Mouse (Mus musculus) liver, embryonic 12.5 days (tissue): Measurements from ENCODE around the gene Gp5. TPM values are rescaled to one million over a fixed set of nuclear protein-coding genes. Genes with fewer than 3 reads are reported as not detected.

ENCODE experiments used
- ATAC-seq: fragments of 200-750 bp; cut with Nextera tagmentation; 2 replicates; pipeline ENCODE4 v1.8.0; 2017; ENCODE audit warnings: moderate number of reproducible peaks, mild to moderate bottlenecking, moderate library complexity
- H3K27ac ChIP-seq: fragments of 300-500 bp; sonication (generic); 2 replicates; pipeline ENCODE4 v1.5.1; 2016; ENCODE audit warnings: mild to moderate bottlenecking
- H3K27me3 ChIP-seq: fragments of 300-500 bp; sonication (generic); replicated peaks from 2 replicates; pipeline ENCODE4 v1.6.1; 2016; ENCODE audit warnings: mild to moderate bottlenecking, moderate library complexity
- H3K36me3 ChIP-seq: fragments of 300-500 bp; sonication (generic); 2 replicates; pipeline ENCODE4 v1.6.1; 2016; ENCODE audit warnings: mild to moderate bottlenecking, moderate library complexity
- H3K4me1 ChIP-seq: fragments of 300-500 bp; sonication (generic); 2 replicates; pipeline ENCODE4 v1.6.1; 2016
- H3K4me2 ChIP-seq: fragments of 300-500 bp; sonication (generic); 2 replicates; pipeline ENCODE4 v1.6.1; 2016; ENCODE audit warnings: mild to moderate bottlenecking, moderate library complexity
- H3K4me3 ChIP-seq: fragments of 300-500 bp; sonication (generic); 2 replicates; pipeline ENCODE4 v1.5.1; 2016; ENCODE audit warnings: mild to moderate bottlenecking, moderate library complexity
- H3K9ac ChIP-seq: fragments of 300-500 bp; sonication (generic); 2 replicates; pipeline ENCODE4 v1.6.1; 2016; ENCODE audit warnings: mild to moderate bottlenecking, moderate library complexity
- H3K9me3 ChIP-seq: fragments of 300-500 bp; sonication (generic); replicated peaks from 2 replicates; pipeline ENCODE4 v1.6.1; 2016; ENCODE audit warnings: mild to moderate bottlenecking, moderate library complexity
- WGBS: fragments of 180-500 bp; shearing (Covaris S2); methylation state at CpG from one replicate; pipeline ENCODE4 v1.1.7; 2016; ENCODE audit not compliant: insufficient replicate concordance; 5-methylcytosine and 5-hydroxymethylcytosine counted together
- polyA plus RNA-seq: library from polyadenylated mRNA; unstranded; fragments of >200 nt; fragmentation: Nextera tagmentation; extraction: Ambion mirVana; gene quantifications from 2 replicates; pipeline ENCODE4 v1.2.1, GENCODE M21; 2016

Gene Gp5
- polyA plus RNA-seq, 1 experiment from 2014 or later, result 32.1 TPM

GRCm38 (mm10) chr16:30299711-30300277, 10.8 kb downstream of the Gp5 start:
- Histone ChIP-seq H3K9me3 (no peaks in the 10 kb centered on the region), H3K27ac (no peak overlapping the region), H3K9ac (no peak overlapping the region), H3K4me3 (no peak overlapping the region), H3K36me3 (no peaks in the 10 kb centered on the region), H3K4me1 (no peaks in the 10 kb centered on the region), H3K27me3 (peaks cover 54% of the 10 kb centered on the region), H3K4me2 (no peak overlapping the region)
- ATAC-seq, result no peak
- WGBS, result 48% methylated on average over 10 of the region's 10 CpGs

- H3K27me3 ChIP-seq, result peaks cover 37% of the 10 kb centered on the region
- WGBS, result 71% methylated on average over 7 of the region's 7 CpGs
- H3K4me1 ChIP-seq, result no peaks in the 10 kb centered on the region
- no peak overlapping the region for H3K4me2 ChIP-seq
- H3K9ac ChIP-seq, result no peak overlapping the region
- no peak for ATAC-seq
- no peak overlapping the region for H3K4me3 ChIP-seq
- no peak overlapping the region for H3K27ac ChIP-seq
- no peaks in the 10 kb centered on the region for H3K9me3 ChIP-seq
- H3K36me3 ChIP-seq, result no peaks in the 10 kb centered on the region
Measured at GRCm38 (mm10) chr16:30297450-30297849, 13.1 kb downstream of the Gp5 start.

- H3K4me1 ChIP-seq, result no peaks in the 10 kb centered on the region
- H3K4me3 ChIP-seq, result no peak overlapping the region
- no peak overlapping the region for H3K27ac ChIP-seq
- no peaks in the 10 kb centered on the region for H3K9me3 ChIP-seq
- no peak overlapping the region for H3K9ac ChIP-seq
- peaks cover 34% of the 10 kb centered on the region for H3K27me3 ChIP-seq
- WGBS, result 64% methylated on average over 11 of the region's 11 CpGs
- no peaks in the 10 kb centered on the region for H3K36me3 ChIP-seq
- H3K4me2 ChIP-seq, result no peak overlapping the region
- ATAC-seq, result no peak
Measured at GRCm38 (mm10) chr16:30296601-30297275, 13.8 kb downstream of the Gp5 start.

GRCm38 (mm10) chr16:30295106-30295505, 15.5 kb downstream of the Gp5 start:
- no peaks in the 10 kb centered on the region for H3K36me3 ChIP-seq
- H3K4me1 ChIP-seq, result no peaks in the 10 kb centered on the region
- 70% methylated on average over 7 of the region's 7 CpGs for WGBS

GRCm38 (mm10) chr16:30290436-30290835, 20.1 kb downstream of the Gp5 start:
- ATAC-seq, result no peak

More at GRCm38 (mm10) chr16:30295106-30295505, 15.5 kb downstream of the Gp5 start:
- Histone ChIP-seq H3K9me3 (no peaks in the 10 kb centered on the region), H3K4me2 (no peak overlapping the region), H3K27ac (no peak overlapping the region), H3K4me3 (no peak overlapping the region), H3K27me3 (peaks cover 24% of the 10 kb centered on the region), H3K9ac (no peak overlapping the region)
- no peak for ATAC-seq

GRCm38 (mm10) chr16:30285701-30286100, 24.9 kb downstream of the Gp5 start:
- Histone ChIP-seq H3K4me3 (no peak overlapping the region), H3K36me3 (no peaks in the 10 kb centered on the region), H3K4me1 (peaks cover 10% of the 10 kb centered on the region; the same call in 1 of the 2 replicates), H3K9me3 (no peaks in the 10 kb centered on the region), H3K27me3 (peaks cover 83% of the 10 kb centered on the region), H3K4me2 (no peak overlapping the region), H3K9ac (no peak overlapping the region), H3K27ac (no peak overlapping the region)
- ATAC-seq, result no peak
- WGBS, result 58% methylated on average over 4 of the region's 4 CpGs

More at GRCm38 (mm10) chr16:30290436-30290835, 20.1 kb downstream of the Gp5 start:
- Histone ChIP-seq H3K9me3 (no peaks in the 10 kb centered on the region), H3K9ac (no peak overlapping the region), H3K27ac (no peak overlapping the region), H3K4me2 (no peak overlapping the region), H3K27me3 (peaks cover 36% of the 10 kb centered on the region), H3K4me3 (no peak overlapping the region), H3K4me1 (no peaks in the 10 kb centered on the region), H3K36me3 (no peaks in the 10 kb centered on the region)
- WGBS, result 52% methylated on average over 6 of the region's 6 CpGs

- Histone ChIP-seq H3K4me3 (no peak overlapping the region), H3K27ac (no peak overlapping the region), H3K27me3 (peaks cover 85% of the 10 kb centered on the region), H3K4me2 (no peak overlapping the region), H3K4me1 (peaks cover 13% of the 10 kb centered on the region; the same call in 1 of the 2 replicates), H3K36me3 (no peaks in the 10 kb centered on the region), H3K9ac (no peak overlapping the region), H3K9me3 (no peaks in the 10 kb centered on the region)
- WGBS, result 3% methylated on average over 15 of the region's 15 CpGs
- ATAC-seq, result no peak
Measured at GRCm38 (mm10) chr16:30283743-30284337, 26.7 kb downstream of the Gp5 start.

GRCm38 (mm10) chr16:30282844-30283495, 27.6 kb downstream of the Gp5 start, which contains the start of gene Lrrc15:
Gene Lrrc15, minus strand, starts transcription at chr16:30283256.
- peak within 1 kb of the TSS; percentile 41 for H3K4me2 ChIP-seq
- no peaks in the 10 kb centered on the region for H3K36me3 ChIP-seq
- peaks cover 80% of the 10 kb centered on the region for H3K27me3 ChIP-seq
- whole genome bisulfite sequencing, result 9% methylated on average over 34 of the region's 34 CpGs
- no peak within 1 kb of the TSS for H3K9ac ChIP-seq
- H3K4me3 ChIP-seq, result peak within 1 kb of the TSS; percentile 19
- no peak within 1 kb of the TSS for H3K27ac ChIP-seq
- no peaks in the 10 kb centered on the region for H3K9me3 ChIP-seq
- H3K4me1 ChIP-seq, result peaks cover 13% of the 10 kb centered on the region; the same call in 1 of the 2 replicates
- ATAC-seq, result no peak

- Histone ChIP-seq H3K4me3 (no peak overlapping the region), H3K27ac (no peak overlapping the region), H3K9me3 (no peaks in the 10 kb centered on the region), H3K36me3 (no peaks in the 10 kb centered on the region), H3K4me2 (no peak overlapping the region), H3K9ac (no peak overlapping the region), H3K27me3 (peaks cover 71% of the 10 kb centered on the region), H3K4me1 (peaks cover 13% of the 10 kb centered on the region; the same call in 1 of the 2 replicates)
- ATAC-seq, result no peak
- WGBS, result 28% methylated on average over 4 of the region's 4 CpGs
Measured at GRCm38 (mm10) chr16:30280676-30281297, 29.8 kb downstream of the Gp5 start.

GRCm38 (mm10) chr16:30278406-30278805, 32.2 kb downstream of the Gp5 start:
- Histone ChIP-seq H3K4me2 (no peak overlapping the region), H3K27ac (no peak overlapping the region), H3K4me3 (no peak overlapping the region), H3K9ac (no peak overlapping the region), H3K36me3 (no peaks in the 10 kb centered on the region), H3K9me3 (no peaks in the 10 kb centered on the region), H3K27me3 (peaks cover 51% of the 10 kb centered on the region), H3K4me1 (peaks cover 13% of the 10 kb centered on the region; the same call in 1 of the 2 replicates)
- WGBS, result 73% methylated on average over 11 of the region's 11 CpGs
- no peak for ATAC-seq

- no peak overlapping the region for H3K9ac ChIP-seq
- no peaks in the 10 kb centered on the region for H3K36me3 ChIP-seq
- H3K4me2 ChIP-seq, result no peak overlapping the region
- no peaks in the 10 kb centered on the region for H3K9me3 ChIP-seq
- 0 out of 2 replicates have a peak, but pooled peaks cover 9% of the 10 kb centered on the region for H3K4me1 ChIP-seq
- no peak for ATAC-seq
- H3K4me3 ChIP-seq, result no peak overlapping the region
- WGBS, result 69% methylated on average over 15 of the region's 15 CpGs
- no peak overlapping the region for H3K27ac ChIP-seq
- H3K27me3 ChIP-seq, result peaks cover 25% of the 10 kb centered on the region
Measured at GRCm38 (mm10) chr16:30275558-30276340, 34.8 kb downstream of the Gp5 start.
